Mouse (Mus musculus) C2C12 (cell line): ENCODE results near the gene Sox6. TPM values are rescaled to one million over a fixed set of nuclear protein-coding genes. Genes with fewer than 3 reads are reported as not detected.

Experiments
- H3K27me3 ChIP-seq: one replicate; pipeline ENCODE4 v1.6.1; 2011; ENCODE audit not compliant: control insufficient read depth, insufficient read depth, insufficient read length
- H3K36me3 ChIP-seq: one replicate; pipeline ENCODE4 v1.6.1; 2011; ENCODE audit not compliant: control insufficient read depth, insufficient read depth
- H3K4me3 ChIP-seq: one replicate; pipeline ENCODE4 v1.5.1; 2011; ENCODE audit warnings: mild to moderate bottlenecking, control low read depth; ENCODE audit not compliant: poor library complexity, insufficient read depth, severe bottlenecking
- H3K79me2 ChIP-seq: one replicate; pipeline ENCODE4 v1.6.1; 2011; ENCODE audit not compliant: control insufficient read depth, insufficient read depth
- H3K79me3 ChIP-seq: one replicate; pipeline ENCODE4 v1.6.1; 2011; ENCODE audit warnings: low read depth, control low read depth
- H3ac ChIP-seq: one replicate; pipeline ENCODE3; 2011; ENCODE audit warnings: low read depth; ENCODE audit not compliant: control insufficient read depth, insufficient read length
- CEBPB ChIP-seq: IDR thresholded peaks from one replicate; pipeline ENCODE4 v1.6.1; 2011; ENCODE audit warnings: low read depth, mild to moderate bottlenecking, control low read depth, moderate library complexity
- CTCF ChIP-seq: IDR thresholded peaks from one replicate; pipeline ENCODE4 v1.5.1; 2011; ENCODE audit not compliant: control insufficient read depth, insufficient read depth, insufficient read length
- FOSL1 ChIP-seq: IDR thresholded peaks from one replicate; pipeline ENCODE4 v1.8.0; 2011; ENCODE audit warnings: mild to moderate bottlenecking, low read length; ENCODE audit not compliant: poor library complexity, insufficient read depth, severe bottlenecking
- MAX ChIP-seq: IDR thresholded peaks from one replicate; pipeline ENCODE4 v1.6.1; 2011; ENCODE audit warnings: mild to moderate bottlenecking, control low read depth
- MYOD1 ChIP-seq: IDR thresholded peaks from one replicate; pipeline ENCODE4 v1.6.1; 2011; ENCODE audit warnings: low read depth; ENCODE audit not compliant: control insufficient read depth, insufficient read length
- MYOG ChIP-seq: IDR thresholded peaks from one replicate; pipeline ENCODE4 v1.6.1; 2011; ENCODE audit not compliant: control insufficient read depth, insufficient read length; ENCODE audit errors: extremely low read depth
- USF1 ChIP-seq: IDR thresholded peaks from one replicate; pipeline ENCODE4 v1.6.1; 2011; ENCODE audit warnings: low read depth, mild to moderate bottlenecking, control low read depth, moderate library complexity
- polyA plus RNA-seq: library from polyadenylated mRNA; unstranded; fragments of >200 nt; fragmentation: generic; extraction: Trizol; gene quantifications from one replicate; pipeline ENCODE4 v1.2.1, GENCODE M21; 2012; ENCODE audit warnings: missing spikeins

Sox6 gene
- polyA plus RNA-seq, 1 experiment, result 0.08 TPM

DNA sequence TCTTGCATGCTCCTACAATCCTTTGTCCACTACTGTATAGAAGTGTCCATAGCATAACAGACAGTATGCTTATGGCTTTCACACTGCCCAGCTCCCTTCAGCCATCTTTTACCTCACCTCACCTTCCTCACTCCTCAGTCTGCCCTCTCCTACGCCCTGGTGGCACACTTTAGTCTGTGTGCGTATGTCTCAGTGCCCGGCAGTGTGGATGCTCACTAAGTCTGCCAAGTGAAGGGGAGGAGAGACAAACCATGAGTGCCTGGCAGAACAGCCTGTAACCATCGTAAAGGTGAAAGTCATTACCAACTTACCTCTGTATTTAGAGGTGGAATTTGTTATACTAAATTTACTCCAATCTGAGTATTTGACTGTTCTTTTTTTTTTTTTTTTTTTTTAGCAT, 35.9 kb downstream of the Sox6 start:
- Histone ChIP-seq H3K79me2 (no peaks in the 10 kb centered on the region), H3K36me3 (no peaks in the 10 kb centered on the region), H3K79me3 (no peaks in the 10 kb centered on the region), H3ac (no peak overlapping the region), H3K27me3 (no peaks in the 10 kb centered on the region), H3K4me3 (no peak overlapping the region)
- no peak for TF ChIP-seq CTCF
- no peak for TF ChIP-seq FOSL1
- TF ChIP-seq MAX, result no peak

- Histone ChIP-seq H3K4me3 (no peak overlapping the region), H3ac (no peak overlapping the region), H3K27me3 (no peaks in the 10 kb centered on the region), H3K36me3 (no peaks in the 10 kb centered on the region), H3K79me3 (no peaks in the 10 kb centered on the region), H3K79me2 (no peaks in the 10 kb centered on the region)
- TF ChIP-seq MAX, result no peak
- TF ChIP-seq FOSL1, result no peak
- TF ChIP-seq MYOD1, result no peak
- no peak for TF ChIP-seq MYOG
- no peak for TF ChIP-seq CEBPB
- TF ChIP-seq CTCF, result no peak
- TF ChIP-seq USF1, result no peak
These were observed 50.4 kb downstream of the Sox6 start for GRCm38 (mm10) chr7:115988109-115988779.

GRCm38 (mm10) chr7:115985716-115986115, 52.9 kb downstream of the Sox6 start:
- Histone ChIP-seq H3K79me2 (no peaks in the 10 kb centered on the region), H3K79me3 (no peaks in the 10 kb centered on the region), H3ac (no peak overlapping the region), H3K27me3 (no peaks in the 10 kb centered on the region), H3K4me3 (no peak overlapping the region), H3K36me3 (no peaks in the 10 kb centered on the region)
- TF ChIP-seq MYOD1, result no peak
- no peak for TF ChIP-seq MAX
- TF ChIP-seq MYOG, result no peak
- TF ChIP-seq FOSL1, result no peak
- TF ChIP-seq CEBPB, result no peak
- TF ChIP-seq USF1, result no peak
- TF ChIP-seq CTCF, result no peak

DNA sequence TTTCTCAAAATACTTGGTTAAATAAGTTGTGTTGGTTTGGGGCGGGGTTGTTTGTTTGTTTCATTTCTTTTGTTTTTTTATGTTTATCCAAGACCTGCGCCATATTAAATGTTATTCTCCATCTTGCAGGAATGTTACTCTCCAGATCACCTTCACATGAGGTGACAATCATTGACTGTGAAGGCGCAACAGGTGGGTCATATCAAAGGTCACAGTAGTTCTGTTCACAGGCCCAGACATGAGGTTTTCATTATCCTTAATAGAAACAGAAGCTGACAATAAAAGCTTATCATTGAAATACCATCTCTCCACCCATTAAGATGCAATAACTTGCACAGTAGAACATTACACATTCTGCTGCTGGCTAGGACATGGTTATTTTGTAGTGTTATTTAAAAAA, 54.5 kb downstream of the Sox6 start:
- no peak overlapping the region for H3K4me3 ChIP-seq
- H3ac ChIP-seq, result no peak overlapping the region
- H3K79me3 ChIP-seq, result no peaks in the 10 kb centered on the region
- H3K27me3 ChIP-seq, result no peaks in the 10 kb centered on the region
- TF ChIP-seq USF1, result no peak
- TF ChIP-seq MYOD1, result no peak
- no peaks in the 10 kb centered on the region for H3K36me3 ChIP-seq
- H3K79me2 ChIP-seq, result no peaks in the 10 kb centered on the region

DNA sequence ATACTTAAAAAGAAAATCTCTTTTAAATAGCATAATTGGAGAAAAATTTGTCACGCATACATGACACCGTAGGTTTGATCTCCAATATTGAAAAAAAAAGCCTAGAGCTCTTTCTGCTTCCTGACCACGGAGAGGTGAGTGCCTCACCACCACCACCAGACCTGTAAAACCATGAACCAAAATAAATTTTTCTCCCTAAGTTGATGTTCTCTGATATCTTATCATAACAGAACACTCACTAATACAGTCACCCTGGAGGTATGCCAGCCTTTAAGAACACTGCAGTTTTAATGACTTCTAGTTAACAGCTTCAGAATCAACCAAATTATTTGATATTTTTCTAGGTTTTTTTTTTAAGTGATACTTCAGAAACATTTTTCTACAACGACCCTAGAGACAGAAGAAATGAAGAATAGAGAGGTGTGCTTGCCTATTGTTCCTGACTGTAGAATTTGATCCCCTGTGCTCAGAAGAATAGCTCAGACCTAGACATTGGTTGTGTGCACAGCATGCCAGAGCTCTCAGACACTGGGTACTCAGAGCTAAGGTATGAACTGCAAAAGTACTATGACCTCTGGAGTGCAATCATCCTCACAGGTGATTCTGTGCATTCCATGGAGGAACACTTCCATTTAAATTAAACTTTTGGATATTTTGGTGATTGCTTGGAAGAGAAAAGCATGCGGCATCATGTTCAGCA, 58.6 kb downstream of the Sox6 start:
- no peaks in the 10 kb centered on the region for H3K36me3 ChIP-seq
- no peak for TF ChIP-seq FOSL1
- no peak for TF ChIP-seq USF1
- TF ChIP-seq MYOD1, result no peak
- TF ChIP-seq CEBPB, result no peak
- TF ChIP-seq MYOG, result no peak
- no peak for TF ChIP-seq MAX
- TF ChIP-seq CTCF, result no peak
- no peaks in the 10 kb centered on the region for H3K27me3 ChIP-seq
- H3K79me3 ChIP-seq, result no peaks in the 10 kb centered on the region
- no peaks in the 10 kb centered on the region for H3K79me2 ChIP-seq
- no peak overlapping the region for H3ac ChIP-seq
- H3K4me3 ChIP-seq, result no peak overlapping the region

GRCm38 (mm10) chr7:115974518-115974917, 64.1 kb downstream of the Sox6 start:
- H3K79me2 ChIP-seq, result no peaks in the 10 kb centered on the region
- no peaks in the 10 kb centered on the region for H3K79me3 ChIP-seq
- TF ChIP-seq USF1 (no peak), CEBPB (no peak), CTCF (no peak), MYOD1 (no peak), MAX (no peak), FOSL1 (no peak), MYOG (no peak)
- no peaks in the 10 kb centered on the region for H3K36me3 ChIP-seq
- H3K4me3 ChIP-seq, result no peak overlapping the region
- no peaks in the 10 kb centered on the region for H3K27me3 ChIP-seq
- H3ac ChIP-seq, result no peak overlapping the region
